Mouse (Mus musculus): ENCODE measurements around the gene Ptpn4. TPM values are rescaled to one million over a fixed set of nuclear protein-coding genes. Genes with fewer than 3 reads are reported as not detected.

Ptpn4 gene
- polyA plus RNA-seq, 1 experiment from 2014 or later: 17.7 TPM

GRCm38 (mm10) chr1:119775915-119776314, 61.5 kb downstream of the Ptpn4 start:
- H3K27ac ChIP-seq (ENCODE audit: low read depth, low read length): no peak overlapping the region
- 90% methylated on average over 2 of the region's 2 CpGs for WGBS

GRCm38 (mm10) chr1:119735692-119736091, 101.7 kb downstream of the Ptpn4 start:
- no peak overlapping the region for H3K9ac ChIP-seq (ENCODE audit: low read length)
- DNase-seq (ENCODE audit: low spot score, missing footprints) (no peak), ATAC-seq (ENCODE audit: low FRiP score) (no peak)
- H3K4me2 ChIP-seq: no peak overlapping the region
- peaks cover 11% of the 10 kb centered on the region; the same call in 1 of the 2 replicates for H3K36me3 ChIP-seq (ENCODE audit: control insufficient read depth, insufficient read depth, low read length)
- H3K9me3 ChIP-seq (ENCODE audit: control insufficient read depth, low read length): peaks cover 4% of the 10 kb centered on the region; the same call in 1 of the 2 replicates
- H3K27me3 ChIP-seq (ENCODE audit: control insufficient read depth, insufficient read depth, low read length): no peaks in the 10 kb centered on the region
- no peak overlapping the region for H3K27ac ChIP-seq (ENCODE audit: low read depth, low read length)
- no peak overlapping the region for H3K4me3 ChIP-seq (ENCODE audit: low read depth, low read length)
- no peaks in the 10 kb centered on the region for H3K4me1 ChIP-seq (ENCODE audit: control insufficient read depth, insufficient read depth, low read length)

More at GRCm38 (mm10) chr1:119775915-119776314, 61.5 kb downstream of the Ptpn4 start:
- Histone ChIP-seq H3K4me3 (ENCODE audit: low read depth, low read length) (no peak overlapping the region), H3K27me3 (ENCODE audit: control insufficient read depth, insufficient read depth, low read length) (no peaks in the 10 kb centered on the region), H3K9ac (ENCODE audit: low read length) (no peak overlapping the region), H3K4me1 (ENCODE audit: control insufficient read depth, insufficient read depth, low read length) (no peaks in the 10 kb centered on the region), H3K36me3 (ENCODE audit: control insufficient read depth, insufficient read depth, low read length) (no peaks in the 10 kb centered on the region; the same call in 1 of the 2 replicates), H3K9me3 (ENCODE audit: control insufficient read depth, low read length) (no peaks in the 10 kb centered on the region), H3K4me2 (no peak overlapping the region)
- ATAC-seq (ENCODE audit: low FRiP score): no peak
- no peak for DNase-seq (ENCODE audit: low spot score, missing footprints)

GRCm38 (mm10) chr1:119734801-119735200, 102.6 kb downstream of the Ptpn4 start:
- peaks cover 3% of the 10 kb centered on the region; the same call in 1 of the 2 replicates for H3K36me3 ChIP-seq (ENCODE audit: control insufficient read depth, insufficient read depth, low read length)
- peaks cover 2% of the 10 kb centered on the region; the same call in 1 of the 2 replicates for H3K9me3 ChIP-seq (ENCODE audit: control insufficient read depth, low read length)
- 97% methylated on average over 1 of the region's 1 CpGs for WGBS
- H3K4me2 ChIP-seq: no peak overlapping the region
- ATAC-seq (ENCODE audit: low FRiP score): no peak
- no peak for DNase-seq (ENCODE audit: low spot score, missing footprints)
- H3K9ac ChIP-seq (ENCODE audit: low read length): no peak overlapping the region
- no peak overlapping the region for H3K27ac ChIP-seq (ENCODE audit: low read depth, low read length)
- H3K4me1 ChIP-seq (ENCODE audit: control insufficient read depth, insufficient read depth, low read length): no peaks in the 10 kb centered on the region
- H3K27me3 ChIP-seq (ENCODE audit: control insufficient read depth, insufficient read depth, low read length): no peaks in the 10 kb centered on the region
- H3K4me3 ChIP-seq (ENCODE audit: low read depth, low read length): no peak overlapping the region

- ATAC-seq (ENCODE audit: low FRiP score): no peak
- DNase-seq (ENCODE audit: low spot score, missing footprints): no peak
- Histone ChIP-seq H3K4me2 (no peak overlapping the region), H3K27me3 (ENCODE audit: control insufficient read depth, insufficient read depth, low read length) (no peaks in the 10 kb centered on the region), H3K9ac (ENCODE audit: low read length) (no peak overlapping the region), H3K9me3 (ENCODE audit: control insufficient read depth, low read length) (no peaks in the 10 kb centered on the region), H3K4me3 (ENCODE audit: low read depth, low read length) (no peak overlapping the region), H3K27ac (ENCODE audit: low read depth, low read length) (no peak overlapping the region), H3K4me1 (ENCODE audit: control insufficient read depth, insufficient read depth, low read length) (no peaks in the 10 kb centered on the region), H3K36me3 (ENCODE audit: control insufficient read depth, insufficient read depth, low read length) (no peaks in the 10 kb centered on the region)
- 92% methylated on average over 2 of the region's 2 CpGs for WGBS
Observed at GRCm38 (mm10) chr1:119731166-119731565, 106.2 kb downstream of the Ptpn4 start.

GRCm38 (mm10) chr1:119713017-119713416, 124.4 kb downstream of the Ptpn4 start:
- no peaks in the 10 kb centered on the region for H3K4me1 ChIP-seq (ENCODE audit: control insufficient read depth, insufficient read depth, low read length)
- H3K4me2 ChIP-seq: no peak overlapping the region
- H3K4me3 ChIP-seq (ENCODE audit: low read depth, low read length): no peak overlapping the region
- 84% methylated on average over 2 of the region's 2 CpGs for WGBS
- no peak overlapping the region for H3K9ac ChIP-seq (ENCODE audit: low read length)
- H3K9me3 ChIP-seq (ENCODE audit: control insufficient read depth, low read length): no peaks in the 10 kb centered on the region
- H3K27me3 ChIP-seq (ENCODE audit: control insufficient read depth, insufficient read depth, low read length): no peaks in the 10 kb centered on the region
- H3K27ac ChIP-seq (ENCODE audit: low read depth, low read length): no peak overlapping the region
- no peaks in the 10 kb centered on the region for H3K36me3 ChIP-seq (ENCODE audit: control insufficient read depth, insufficient read depth, low read length)
- no peak for DNase-seq (ENCODE audit: low spot score, missing footprints)
- no peak for ATAC-seq (ENCODE audit: low FRiP score)

GRCm38 (mm10) chr1:119706471-119707217, 130.8 kb downstream of the Ptpn4 start:
- Histone ChIP-seq H3K4me3 (ENCODE audit: low read depth, low read length) (no peak overlapping the region), H3K9ac (ENCODE audit: low read length) (no peak overlapping the region), H3K27ac (ENCODE audit: low read depth, low read length) (no peak overlapping the region), H3K9me3 (ENCODE audit: control insufficient read depth, low read length) (no peaks in the 10 kb centered on the region), H3K4me1 (ENCODE audit: control insufficient read depth, insufficient read depth, low read length) (no peaks in the 10 kb centered on the region), H3K36me3 (ENCODE audit: control insufficient read depth, insufficient read depth, low read length) (no peaks in the 10 kb centered on the region; the same call in 1 of the 2 replicates), H3K27me3 (ENCODE audit: control insufficient read depth, insufficient read depth, low read length) (no peaks in the 10 kb centered on the region), H3K4me2 (no peak overlapping the region)
- DNase-seq (ENCODE audit: low spot score, missing footprints): no peak
- ATAC-seq (ENCODE audit: low FRiP score): no peak
- WGBS: 93% methylated on average over 4 of the region's 4 CpGs

- WGBS: 98% methylated on average over 1 of the region's 1 CpGs
- Histone ChIP-seq H3K4me3 (ENCODE audit: low read depth, low read length) (no peak overlapping the region), H3K9ac (ENCODE audit: low read length) (no peak overlapping the region), H3K9me3 (ENCODE audit: control insufficient read depth, low read length) (no peaks in the 10 kb centered on the region), H3K4me2 (no peak overlapping the region), H3K27me3 (ENCODE audit: control insufficient read depth, insufficient read depth, low read length) (no peaks in the 10 kb centered on the region), H3K4me1 (ENCODE audit: control insufficient read depth, insufficient read depth, low read length) (no peaks in the 10 kb centered on the region), H3K36me3 (ENCODE audit: control insufficient read depth, insufficient read depth, low read length) (no peaks in the 10 kb centered on the region), H3K27ac (ENCODE audit: low read depth, low read length) (no peak overlapping the region)
- DNase-seq (ENCODE audit: low spot score, missing footprints) (no peak), ATAC-seq (ENCODE audit: low FRiP score) (no peak)
Observed at GRCm38 (mm10) chr1:119696860-119697259, 140.6 kb downstream of the Ptpn4 start.

GRCm38 (mm10) chr1:119685773-119686558, 151.4 kb downstream of the Ptpn4 start:
- no peak for ATAC-seq (ENCODE audit: low FRiP score)
- no peaks in the 10 kb centered on the region for H3K36me3 ChIP-seq (ENCODE audit: control insufficient read depth, insufficient read depth, low read length)
- no peak overlapping the region for H3K27ac ChIP-seq (ENCODE audit: low read depth, low read length)
- H3K4me3 ChIP-seq (ENCODE audit: low read depth, low read length): no peak overlapping the region
- no peaks in the 10 kb centered on the region for H3K4me1 ChIP-seq (ENCODE audit: control insufficient read depth, insufficient read depth, low read length)
- DNase-seq (ENCODE audit: low spot score, missing footprints): no peak
- H3K9me3 ChIP-seq (ENCODE audit: control insufficient read depth, low read length): no peaks in the 10 kb centered on the region
- 89% methylated on average over 3 of the region's 3 CpGs for WGBS
- no peak overlapping the region for H3K9ac ChIP-seq (ENCODE audit: low read length)
- H3K4me2 ChIP-seq: no peak overlapping the region
- H3K27me3 ChIP-seq (ENCODE audit: control insufficient read depth, insufficient read depth, low read length): no peaks in the 10 kb centered on the region

GRCm38 (mm10) chr1:119681663-119682213, 155.7 kb downstream of the Ptpn4 start:
- 0 out of 2 replicates have a peak, but pooled peaks cover 3% of the 10 kb centered on the region for H3K36me3 ChIP-seq (ENCODE audit: control insufficient read depth, insufficient read depth, low read length)
- H3K27ac ChIP-seq (ENCODE audit: low read depth, low read length): no peak overlapping the region
- H3K27me3 ChIP-seq (ENCODE audit: control insufficient read depth, insufficient read depth, low read length): no peaks in the 10 kb centered on the region
- no peak overlapping the region for H3K4me3 ChIP-seq (ENCODE audit: low read depth, low read length)
- no peaks in the 10 kb centered on the region for H3K9me3 ChIP-seq (ENCODE audit: control insufficient read depth, low read length)
- DNase-seq (ENCODE audit: low spot score, missing footprints): peak; percentile 47
- no peaks in the 10 kb centered on the region for H3K4me1 ChIP-seq (ENCODE audit: control insufficient read depth, insufficient read depth, low read length)
- whole genome bisulfite sequencing: 73% methylated on average over 2 of the region's 2 CpGs
- no peak for ATAC-seq (ENCODE audit: low FRiP score)
- H3K9ac ChIP-seq (ENCODE audit: low read length): no peak overlapping the region
- no peak overlapping the region for H3K4me2 ChIP-seq
